Mouse (Mus musculus) kidney, postnatal 4 days (tissue): ENCODE measurements around the gene Itga9.

Experiments used
- DNase-seq, 2 experiments: peaks; one replicate each; pipeline ENCODE4 v3.0.0; 2021; ENCODE audit warnings: mixed read lengths in 2 of 2

Itga9 gene

GRCm38 (mm10) chr9:118926111-118926650 lies 319.7 kb downstream of the Itga9 start, which contains the start of gene Ctdspl:
Gene Ctdspl, plus strand, starts transcription at chr9:118926453.
- peak; percentile 67 to 81 for DNase-seq

- peak; percentile 60 to 75 for DNase-seq
Measured at GRCm38 (mm10) chr9:118926688-118927321, 320.3 kb downstream of the Itga9 start.

DNA sequence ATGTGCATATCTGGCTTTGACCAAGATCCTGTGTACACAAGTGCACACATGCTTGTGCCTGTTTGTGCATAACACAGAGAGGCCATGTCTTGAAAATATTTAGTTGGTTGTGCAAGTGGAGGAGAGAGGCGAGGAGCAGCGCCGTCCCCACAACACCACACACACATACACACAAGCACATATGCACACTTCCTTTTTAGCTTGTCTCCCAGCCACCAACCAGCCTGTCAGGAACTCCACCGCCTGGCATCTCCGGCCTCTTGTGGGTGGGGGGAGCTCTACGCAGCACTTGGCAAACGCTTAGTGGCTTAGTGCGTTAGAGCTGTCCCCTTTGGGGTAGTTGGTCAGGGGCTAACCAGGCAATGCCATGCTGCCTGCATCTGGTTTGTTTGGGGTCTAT lies 321.0 kb downstream of the Itga9 start:
- DNase-seq, result peak; percentile 45 to 61

- no peak for DNase-seq
Measured at GRCm38 (mm10) chr9:118928007-118928406, 321.5 kb downstream of the Itga9 start.

DNA sequence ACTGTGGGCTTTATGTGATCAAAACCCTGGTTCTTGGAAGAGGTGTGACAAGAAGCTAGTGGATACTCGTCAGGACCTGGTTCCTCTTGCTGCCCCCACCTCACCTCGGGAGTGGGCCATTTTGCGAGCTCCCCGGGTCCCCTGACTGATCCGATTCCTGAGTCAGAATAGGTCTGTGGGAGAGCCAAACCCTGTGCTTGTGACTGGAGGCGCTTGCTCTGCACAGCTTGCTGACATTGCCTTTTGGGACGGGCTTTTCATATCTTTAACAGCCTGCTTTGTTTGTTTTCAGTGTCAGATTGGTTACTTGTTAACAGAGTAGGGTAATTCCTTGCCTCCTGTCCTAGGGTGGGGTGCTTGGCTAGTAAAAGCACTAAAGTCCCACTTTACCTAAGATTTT lies 322.2 kb downstream of the Itga9 start:
- peak; percentile 47 to 56 for DNase-seq

DNA sequence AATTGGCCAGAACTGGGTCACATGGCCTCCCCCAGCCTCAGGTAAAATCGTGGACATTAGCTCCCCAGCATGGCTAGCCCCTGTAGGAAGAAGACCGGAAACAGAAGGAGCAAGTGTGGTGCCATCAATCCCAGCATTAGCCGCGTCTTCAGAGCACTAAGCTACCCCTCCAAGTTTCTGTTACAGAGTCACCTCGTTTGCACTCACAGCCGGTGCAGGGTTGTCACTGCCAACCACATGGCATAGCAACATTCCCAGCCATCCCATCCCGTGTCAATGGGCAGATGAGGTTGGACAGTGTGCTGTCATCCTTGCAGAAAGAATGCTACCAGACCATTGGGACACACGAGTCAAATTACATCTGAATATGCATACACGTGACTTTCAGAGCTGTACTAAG lies 324.1 kb downstream of the Itga9 start:
- no peak for DNase-seq

- no peak for DNase-seq
Measured at GRCm38 (mm10) chr9:118933800-118934199, 327.3 kb downstream of the Itga9 start.

DNA sequence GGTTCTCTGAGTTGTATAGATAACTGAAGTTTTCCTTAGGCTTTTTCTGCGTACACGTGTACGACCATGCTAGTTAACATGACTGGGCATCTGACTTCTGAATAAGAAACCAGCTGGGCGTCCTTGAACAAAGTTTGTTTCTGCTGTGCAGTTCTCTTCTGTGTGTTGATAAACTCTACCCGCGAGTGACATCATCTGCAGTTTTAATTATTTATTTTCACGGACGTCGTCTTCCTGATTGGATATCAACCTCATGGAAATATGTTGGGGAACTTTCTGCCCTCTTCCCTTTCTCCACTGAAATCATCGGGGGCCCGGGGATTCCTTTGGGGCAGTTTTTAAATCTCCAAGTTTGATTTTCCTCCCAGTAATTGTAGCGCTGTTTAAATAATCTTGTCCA lies 327.8 kb downstream of the Itga9 start:
- no peak for DNase-seq

DNA sequence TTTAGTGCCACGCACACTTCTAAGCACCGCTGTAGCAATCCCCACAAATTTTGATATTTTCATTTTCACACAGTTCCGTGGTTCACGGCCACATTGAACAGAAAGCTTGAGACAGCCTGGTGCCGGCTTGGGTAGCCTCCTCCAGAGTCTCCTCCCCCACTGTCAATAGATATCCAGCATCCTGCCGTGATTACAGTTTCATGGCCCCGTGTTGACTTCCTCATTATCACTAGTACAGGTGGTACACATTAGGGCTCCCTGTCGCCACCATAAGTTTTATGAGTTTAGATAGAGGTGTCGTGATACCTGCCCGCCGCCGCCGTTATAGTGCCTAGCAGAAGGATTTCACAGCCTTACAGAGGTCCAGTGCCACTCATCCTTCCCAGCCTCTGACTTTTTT lies 328.6 kb downstream of the Itga9 start:
- no peak for DNase-seq

DNA sequence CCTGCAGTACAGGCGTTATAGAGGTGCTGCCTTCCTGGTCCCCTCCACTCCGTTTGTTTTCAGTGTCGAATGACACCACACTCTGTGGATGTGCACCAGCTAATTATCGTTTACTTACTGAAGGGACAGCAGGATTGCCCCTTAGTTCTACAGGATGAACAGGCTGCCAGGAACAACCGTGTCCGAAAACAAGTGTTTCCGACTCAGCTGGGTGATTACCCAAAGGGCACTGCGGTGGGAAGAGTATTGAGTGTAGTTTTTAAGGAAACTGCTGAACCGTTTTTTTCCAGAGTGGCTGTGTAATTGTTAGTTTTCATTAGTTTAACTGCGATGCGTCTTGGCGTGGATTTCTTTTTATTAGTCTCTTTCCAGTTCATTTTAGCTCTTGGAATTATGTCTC lies 329.6 kb downstream of the Itga9 start:
- DNase-seq, result peak in 1 of 2 experiments; percentile 55

GRCm38 (mm10) chr9:118937515-118937914 lies 331.0 kb downstream of the Itga9 start:
- DNase-seq, result peak in 1 of 2 experiments; percentile 56

- DNase-seq, result peak; percentile 60 to 70
Measured at GRCm38 (mm10) chr9:118939410-118939809, 332.9 kb downstream of the Itga9 start.

DNA sequence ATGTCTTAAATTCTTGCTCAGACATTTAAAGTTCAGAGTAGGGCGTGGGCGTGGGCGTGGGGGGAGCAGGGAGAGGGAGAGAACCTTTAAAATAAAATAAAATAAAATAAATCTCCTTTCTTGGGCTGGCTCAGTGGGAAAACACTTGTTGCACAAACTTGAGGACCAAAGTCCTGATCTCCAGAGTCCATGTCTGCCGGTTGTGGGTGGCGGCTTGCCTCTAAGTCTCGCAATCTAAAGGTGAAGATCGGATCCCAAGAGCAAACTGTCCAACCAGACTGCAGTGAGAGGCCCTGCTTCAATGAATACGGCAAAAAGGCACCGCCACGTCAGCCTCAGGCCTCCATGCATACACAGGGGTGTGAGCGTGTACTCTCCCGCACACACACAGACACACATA lies 333.3 kb downstream of the Itga9 start:
- DNase-seq, result peak; percentile 34 to 53

- no peak for DNase-seq
Measured at GRCm38 (mm10) chr9:118940591-118941207, 334.2 kb downstream of the Itga9 start.

- DNase-seq, result peak in 1 of 2 experiments; percentile 41
Measured at GRCm38 (mm10) chr9:118942030-118942429, 335.5 kb downstream of the Itga9 start.

- no peak for DNase-seq
Measured at GRCm38 (mm10) chr9:118943941-118944340, 337.5 kb downstream of the Itga9 start.

DNA sequence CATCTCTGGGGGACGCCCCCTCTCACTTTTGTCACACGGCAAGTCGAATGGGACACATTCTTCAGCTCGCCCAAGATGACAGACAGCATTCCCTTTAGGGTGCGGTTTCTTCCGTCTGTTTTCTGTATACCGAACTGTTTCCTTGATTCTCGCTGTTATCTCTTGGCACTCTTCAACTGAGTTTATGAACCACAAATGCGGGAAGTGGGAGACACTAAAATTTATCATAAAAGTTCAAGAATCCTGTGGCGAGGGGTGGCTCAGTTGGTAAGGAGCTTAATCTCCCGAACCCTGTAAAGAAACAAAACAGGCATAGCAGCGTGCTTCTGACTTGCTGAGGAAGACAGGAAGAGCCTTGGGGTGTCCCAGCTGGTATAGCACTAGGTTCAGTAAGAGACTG lies 337.9 kb downstream of the Itga9 start:
- DNase-seq, result no peak

DNA sequence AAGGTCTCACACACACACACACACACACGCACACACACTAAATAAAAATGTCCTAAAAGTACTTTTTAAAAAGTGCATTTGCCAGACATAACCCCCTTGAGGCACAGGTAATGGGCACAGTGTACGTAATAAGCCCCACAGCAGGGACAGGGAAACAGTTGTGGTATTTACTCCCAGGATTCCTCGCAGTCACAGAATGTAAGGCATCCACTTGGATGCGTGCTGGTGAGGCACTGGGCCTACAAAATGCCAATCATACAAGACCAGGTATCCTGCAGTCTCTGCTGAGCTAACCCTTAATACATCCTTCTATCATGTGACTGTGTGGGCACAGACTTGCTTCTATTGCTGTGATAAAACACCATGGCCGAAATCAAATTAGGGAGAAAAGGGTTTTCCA lies 342.0 kb downstream of the Itga9 start:
- DNase-seq, result no peak

- no peak for DNase-seq
Measured at GRCm38 (mm10) chr9:118949124-118949523, 342.6 kb downstream of the Itga9 start.

DNA sequence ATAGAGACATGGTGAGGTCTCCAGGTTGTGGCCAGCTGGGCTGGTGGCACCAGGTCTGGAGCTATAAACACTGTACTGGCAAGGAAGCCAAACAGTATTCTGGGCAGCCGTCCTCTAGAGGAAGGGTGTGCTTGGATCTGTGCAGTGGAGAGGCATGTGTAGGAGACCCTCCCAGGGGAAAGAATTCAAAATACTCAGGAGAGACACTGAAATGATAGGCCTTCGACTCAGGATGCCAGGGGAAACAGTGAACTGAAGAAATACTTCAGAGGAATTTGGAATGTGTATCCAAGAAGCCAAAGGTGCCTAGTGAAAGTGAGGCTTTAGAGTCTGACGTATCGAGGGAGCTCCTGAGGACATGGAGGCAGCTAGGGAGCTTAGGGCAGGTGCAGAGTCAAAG lies 343.2 kb downstream of the Itga9 start:
- no peak for DNase-seq

- no peak for DNase-seq
Measured at GRCm38 (mm10) chr9:118950061-118950460, 343.6 kb downstream of the Itga9 start.
